ENCODE assay signal across 16 mouse cellular contexts in genomic region chr2:92004617-92005016, GRCm38 (mm10). TPM values are rescaled to one million over a fixed set of nuclear protein-coding genes. Genes with fewer than 3 reads are reported as not detected.
DNase-seq lines count a peak whose midpoint lies in the region; TF ChIP-seq lines count a peak whose summit lies in the region.
"Had no signal": no experiment of that assay in that cellular context is flagged by ENCODE, and none has a peak within 500 bp of the region (broad histone marks: within the 10 kb centered on the region; RNA-seq: fewer than 3 reads in every experiment).

No protein-coding gene starts in this region.

- intact Hi-C loops in heart, adult 2 months (cut with DNase I) = loop anchor here (5.0 kb wide), 1 partner anchor 178 kb away; no protein-coding TSS in a partner anchor
- intact Hi-C loops in heart, postnatal 36 days (cut with DNase I) = loop anchor here (5.0 kb wide), 2 partner anchors 178 to 428 kb away; partner anchors contain the start of gene Cry2

- H3K36me3 ChIP-seq in heart, adult 2 months (ENCODE audit: control insufficient read depth, insufficient read depth, low read length) = no peaks in the 10 kb centered on the region
- H3K36me3 ChIP-seq in myocyte (ENCODE audit: control insufficient read depth, insufficient read depth) = peaks cover 21% of the 10 kb centered on the region
- H3K36me3 ChIP-seq: lung, embryonic 15.5 days; midbrain, embryonic 15.5 days; neural tube, embryonic 13.5 days had no signal

- H3K79me2 ChIP-seq in heart, adult 2 months (replicated peaks; ENCODE audit: control insufficient read depth, insufficient read depth, low read length) = no peaks in the 10 kb centered on the region
- peaks cover 42% of the 10 kb centered on the region for H3K79me2 ChIP-seq in myocyte (ENCODE audit: control insufficient read depth, insufficient read depth)

- DNase-seq in heart, adult 2 months = peak in 1 of 2 experiments; percentile 51
- no peak for DNase-seq in heart, postnatal 36 days
- DNase-seq in Muller cell, postnatal 12 days (ENCODE audit: inconsistent ontology term) = peak; percentile 62
- no peak for DNase-seq in cerebellum, postnatal 10 days
- no peak for DNase-seq in cerebellum, adult 9-11 months
- DNase-seq: cerebellum, postnatal 25 days had no signal

- H3K4me2 ChIP-seq in myocyte (ENCODE audit: low read depth) = peak overlapping the region; percentile 52
- H3K4me2 ChIP-seq: limb, embryonic 15.5 days; lung, embryonic 15.5 days; midbrain, embryonic 15.5 days; neural tube, embryonic 13.5 days had no signal

- H3ac ChIP-seq in myocyte (ENCODE audit: control insufficient read depth, insufficient read length) = no peak overlapping the region

- 70% methylated on average over 7 of the region's 7 CpGs for WGBS in heart, adult 2 months

- H3K27me3 ChIP-seq in heart, adult 2 months (ENCODE audit: control insufficient read depth, insufficient read depth, low read length) = no peaks in the 10 kb centered on the region
- H3K27me3 ChIP-seq in myocyte (ENCODE audit: control insufficient read depth, insufficient read depth, insufficient read length) = no peaks in the 10 kb centered on the region
- H3K27me3 ChIP-seq: lung, embryonic 15.5 days had no signal

- H3K4me3 ChIP-seq in heart, adult 2 months = no peak overlapping the region
- H3K4me3 ChIP-seq in embryonic fibroblast, embryonic 13.5 days (ENCODE audit: insufficient read depth, low read length) = no peak overlapping the region
- H3K4me3 ChIP-seq in myocyte = no peak overlapping the region
- H3K4me3 ChIP-seq: limb, embryonic 15.5 days; lung, embryonic 15.5 days; midbrain, embryonic 15.5 days; neural tube, embryonic 13.5 days had no signal

- H3K9ac ChIP-seq in heart, adult 2 months (ENCODE audit: low read depth, low read length) = no peak overlapping the region
- H3K9ac ChIP-seq: limb, embryonic 15.5 days; lung, embryonic 15.5 days; midbrain, embryonic 15.5 days; neural tube, embryonic 13.5 days had no signal

- peaks cover 10% of the 10 kb centered on the region for H3K4me1 ChIP-seq in heart, adult 2 months (ENCODE audit: control insufficient read depth, insufficient read depth, low read length)
- peaks cover 23% of the 10 kb centered on the region for H3K4me1 ChIP-seq in embryonic fibroblast, embryonic 13.5 days (ENCODE audit: control insufficient read depth, insufficient read depth, low read length)

- no peak overlapping the region for H3K27ac ChIP-seq in heart, adult 2 months
- peak overlapping the region; percentile 55 for H3K27ac ChIP-seq in embryonic fibroblast, embryonic 13.5 days (ENCODE audit: insufficient read depth, low read length)
- H3K27ac ChIP-seq: hindbrain, postnatal 0 days; kidney, postnatal 0 days; limb, embryonic 15.5 days; lung, embryonic 15.5 days; midbrain, embryonic 15.5 days; neural tube, embryonic 13.5 days had no signal

- TF ChIP-seq POLR2A in heart, adult 2 months (IDR thresholded peaks at IDR 0.05; ENCODE audit: insufficient read depth, low read depth, low read length) = no peak
- no peak for TF ChIP-seq POLR2A in embryonic fibroblast, embryonic 13.5 days (IDR thresholded peaks at IDR 0.05; ENCODE audit: low read depth, low read length)
- TF ChIP-seq POLR2A in myocyte (IDR thresholded peaks at IDR 0.05; ENCODE audit: insufficient read length, low read depth) = no peak

- no peak for TF ChIP-seq EP300 in heart, adult 2 months (IDR thresholded peaks at IDR 0.05; ENCODE audit: insufficient read depth, low read depth, low read length)

- TF ChIP-seq CTCF in heart, adult 2 months (IDR thresholded peaks at IDR 0.05) = 0 out of 2 replicates have a peak, but pooled peaks have one; percentile 9
- no peak for TF ChIP-seq CTCF in embryonic fibroblast, embryonic 13.5 days (IDR thresholded peaks at IDR 0.05; ENCODE audit: borderline replicate concordance, insufficient read depth, low read length)

TF ChIP-seq in myocyte, 11 proteins besides CTCF, POLR2A, EP300 and RAD21:
- TF ChIP-seq MYOD1 (IDR thresholded peaks at IDR 0.05; ENCODE audit: control insufficient read depth in 1 of 3, insufficient read length in 2 of 3, low read depth in 2 of 3) (peak in 2 of 3 experiments; percentile 56 to 61), MYOG (IDR thresholded peaks at IDR 0.05; ENCODE audit: control insufficient read depth in 1 of 3, insufficient read depth in 1 of 3, insufficient read length in 2 of 3, low read depth in 2 of 3) (peak in 2 of 3 experiments; percentile 26 to 39), CEBPB (IDR thresholded peaks at IDR 0.05; ENCODE audit: insufficient read depth, poor library complexity, severe bottlenecking) (peak; percentile 79), E2F4 (IDR thresholded peaks at IDR 0.05; ENCODE audit: insufficient read depth) (no peak)

RNA-seq across cellular contexts. Expression of gene Creb3l1, which starts 19.7 kb away (rescaled TPM):
- 1 to 10 TPM; 3.8 to 5.8 TPM for total RNA-seq in heart, adult 2 months (2021)
- polyA plus RNA-seq in heart, adult 2 months (2012; rRNA removed) = 3.3 and 4.5 TPM in 2 replicates
- total RNA-seq in heart, postnatal 36 days (2021) = 1 to 10 TPM; 4.4 TPM
- polyA plus RNA-seq in embryonic fibroblast, embryonic 13.5 days (2011; ENCODE audit: insufficient read length, low read depth, missing spikeins) = 101 and 119 TPM in 2 replicates
- 97.3 TPM for polyA plus RNA-seq in myocyte (2012; fragmentation: generic; extraction: Trizol)

RNA-seq across cellular contexts. Expression of gene Dgkz, which starts 29.0 kb away (rescaled TPM):
- total RNA-seq in heart, adult 2 months (2021) = 10 to 100 TPM; 35.5 to 37.5 TPM
- polyA plus RNA-seq in heart, adult 2 months (2012; rRNA removed) = 102 and 118 TPM in 2 replicates
- total RNA-seq in heart, postnatal 36 days (2021) = 10 to 100 TPM; 48.4 to 51.2 TPM
- polyA plus RNA-seq in embryonic fibroblast, embryonic 13.5 days (2011; ENCODE audit: insufficient read length, low read depth, missing spikeins) = 29.3 and 40.4 TPM in 2 replicates
- polyA plus RNA-seq in myocyte (2012; fragmentation: generic; extraction: Trizol) = 68.4 TPM

RNA-seq across cellular contexts. Expression of gene Gm9821, which starts 59.1 kb away (rescaled TPM):
- not detected for total RNA-seq in heart, adult 2 months (2021)
- polyA plus RNA-seq in heart, adult 2 months (2012; rRNA removed) = not detected in 2 replicates
- total RNA-seq in heart, postnatal 36 days (2021) = not detected
- polyA plus RNA-seq in embryonic fibroblast, embryonic 13.5 days (2011; ENCODE audit: insufficient read length, low read depth, missing spikeins) = not detected in 2 replicates
- polyA plus RNA-seq in myocyte (2012; fragmentation: generic; extraction: Trizol) = 4.7 TPM
- total RNA-seq: hindbrain, postnatal 0 days; layer of hippocampus, postnatal 14 days had no signal
- polyA plus RNA-seq: embryonic facial prominence, embryonic 11.5 days had no signal

Comparison
In these comparisons a context has a peak if more than half of its experiments do, and no peak if none do; other contexts are left out.
1. RNA of gene Creb3l1, which starts 19.7 kb away (polyA plus RNA-seq): 101 to 119 TPM in embryonic fibroblast, embryonic 13.5 days and 97.3 TPM in myocyte (single experiment); 3.3 to 4.5 TPM in heart, adult 2 months; every median in the first group is over 10 times any median in the second.